Mouse (Mus musculus): ENCODE results near the gene Smyd1. TPM values are rescaled to one million over a fixed set of nuclear protein-coding genes. Genes with fewer than 3 reads are reported as not detected.

Gene Smyd1
- total RNA-seq, 2 experiments from 2014 or later = 308 to 323 TPM

DNA sequence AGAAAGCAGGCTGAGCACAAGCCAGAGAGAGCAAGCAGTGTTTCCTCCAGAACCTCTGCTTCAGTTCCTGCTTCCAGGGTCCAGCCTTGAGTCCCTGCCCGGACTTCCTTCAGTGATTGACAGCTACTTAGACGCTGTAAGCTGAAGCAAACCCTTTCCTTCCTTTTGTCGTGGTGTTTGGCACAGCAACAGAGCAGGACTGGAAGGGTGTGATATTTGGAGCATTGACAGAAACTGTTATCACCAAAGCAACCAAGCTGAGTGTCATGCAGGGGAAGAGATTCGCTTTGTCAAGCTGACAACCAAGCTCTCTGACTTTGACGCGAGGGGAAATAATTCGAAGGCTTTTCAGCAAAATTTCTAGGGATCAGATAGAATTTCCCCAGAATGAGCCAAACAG is 110.1 kb downstream of the Smyd1 start:
- DNase-seq (ENCODE audit: low spot score) = no peak

DNA sequence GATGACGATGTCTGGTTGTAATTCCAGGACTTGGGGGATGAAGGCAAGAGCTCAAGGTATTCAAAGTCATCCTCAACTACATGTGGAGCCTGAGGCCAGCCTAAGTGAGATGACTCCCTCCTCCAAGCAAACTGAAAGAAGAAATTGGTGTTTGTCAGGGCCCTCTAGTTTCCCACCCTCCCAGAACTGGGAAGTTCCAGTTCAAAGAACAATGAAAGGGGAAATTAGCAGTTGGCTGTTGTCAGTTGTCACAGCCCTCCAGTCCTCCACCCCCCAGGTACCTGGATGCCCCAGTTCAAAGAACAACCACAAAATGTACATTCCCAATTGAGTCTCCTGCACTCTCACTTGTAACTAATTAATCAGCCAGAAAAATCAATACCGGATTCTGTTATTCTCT is 113.3 kb downstream of the Smyd1 start:
- DNase-seq (ENCODE audit: low spot score) = no peak

DNA sequence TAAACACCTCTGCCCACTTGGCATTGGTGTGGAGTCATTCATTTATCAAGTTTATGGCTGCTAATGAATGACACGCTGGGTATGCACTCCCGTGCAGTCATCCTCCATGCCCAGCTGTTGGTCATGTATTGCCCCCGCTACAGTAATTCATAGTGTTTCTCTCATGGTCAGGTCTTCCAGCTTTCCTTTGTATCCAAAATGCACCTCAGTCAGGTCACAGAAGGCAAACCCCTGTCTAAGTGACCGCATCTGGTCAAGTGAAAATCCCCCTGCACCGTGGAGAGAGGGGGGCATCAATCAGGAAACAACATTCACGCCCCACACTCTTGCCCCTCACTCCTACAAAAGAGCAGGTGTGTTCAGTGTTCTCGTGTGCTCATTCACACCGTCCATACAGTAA is 117.9 kb downstream of the Smyd1 start:
- no peak for DNase-seq (ENCODE audit: low spot score)

DNA sequence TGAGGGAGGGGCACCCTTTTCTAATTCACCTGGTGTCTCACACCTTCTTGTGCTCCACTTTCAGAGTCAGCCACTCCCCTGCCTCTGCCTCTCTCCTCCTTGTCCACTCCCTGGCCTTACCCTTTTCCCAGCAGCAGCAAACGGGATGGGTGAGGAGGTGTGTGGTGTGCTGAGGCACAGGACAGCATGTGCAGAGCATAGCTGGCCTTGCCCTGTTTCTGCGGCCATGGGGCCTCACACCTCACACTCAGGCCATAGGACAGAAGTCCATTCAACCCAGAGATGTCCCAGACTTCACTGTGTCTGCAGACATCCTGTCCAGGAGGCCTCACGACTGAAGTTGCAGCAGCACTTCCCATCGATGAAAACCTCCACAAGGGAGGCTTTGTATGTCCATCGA is 118.4 kb downstream of the Smyd1 start:
- no peak for DNase-seq (ENCODE audit: low spot score)

DNA sequence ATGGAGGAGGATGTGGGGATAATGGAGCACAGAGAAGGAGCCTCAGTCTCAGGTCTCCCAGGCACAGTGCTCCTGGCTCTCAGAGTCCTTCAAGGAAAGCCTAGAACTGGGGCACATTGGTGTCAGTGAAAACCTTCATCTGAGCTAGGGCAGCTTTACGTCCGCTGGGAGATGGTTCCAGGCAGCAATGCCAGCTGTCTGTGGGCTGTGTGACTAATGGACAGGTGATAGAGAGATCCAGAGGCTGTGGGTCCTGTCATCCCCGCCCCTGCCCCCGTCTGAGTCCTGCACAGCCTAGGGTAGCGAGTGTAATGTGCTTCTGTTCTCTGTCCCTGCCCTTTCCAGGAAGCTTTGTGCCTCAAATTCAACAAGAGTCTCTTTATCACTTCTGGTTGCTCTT is 120.1 kb downstream of the Smyd1 start:
- DNase-seq (ENCODE audit: low spot score) = no peak

DNA sequence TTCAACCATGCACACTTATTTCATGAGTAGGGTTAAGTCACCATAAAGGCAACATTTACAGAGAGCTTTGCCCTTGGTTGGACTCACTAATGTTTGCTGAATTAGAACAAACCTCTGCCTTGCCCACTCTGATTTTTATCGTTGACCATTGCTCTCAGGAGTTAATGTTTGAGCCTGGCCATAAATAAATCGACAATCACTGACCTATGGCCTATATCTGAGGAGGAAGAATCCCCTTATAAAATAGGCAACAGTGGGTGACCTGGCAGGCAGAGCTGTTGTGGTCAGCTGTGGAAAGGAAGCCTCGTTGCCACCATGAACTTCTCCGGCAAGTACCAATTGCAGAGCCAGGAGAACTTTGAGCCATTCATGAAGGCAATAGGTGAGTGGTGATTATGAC is 122.4 kb downstream of the Smyd1 start, which contains the start of gene Fabp1:
TSS of gene Fabp1 (plus strand) at position 216 of the 400 bp plus-strand sequence.
- no peak for DNase-seq (ENCODE audit: low spot score)

DNA sequence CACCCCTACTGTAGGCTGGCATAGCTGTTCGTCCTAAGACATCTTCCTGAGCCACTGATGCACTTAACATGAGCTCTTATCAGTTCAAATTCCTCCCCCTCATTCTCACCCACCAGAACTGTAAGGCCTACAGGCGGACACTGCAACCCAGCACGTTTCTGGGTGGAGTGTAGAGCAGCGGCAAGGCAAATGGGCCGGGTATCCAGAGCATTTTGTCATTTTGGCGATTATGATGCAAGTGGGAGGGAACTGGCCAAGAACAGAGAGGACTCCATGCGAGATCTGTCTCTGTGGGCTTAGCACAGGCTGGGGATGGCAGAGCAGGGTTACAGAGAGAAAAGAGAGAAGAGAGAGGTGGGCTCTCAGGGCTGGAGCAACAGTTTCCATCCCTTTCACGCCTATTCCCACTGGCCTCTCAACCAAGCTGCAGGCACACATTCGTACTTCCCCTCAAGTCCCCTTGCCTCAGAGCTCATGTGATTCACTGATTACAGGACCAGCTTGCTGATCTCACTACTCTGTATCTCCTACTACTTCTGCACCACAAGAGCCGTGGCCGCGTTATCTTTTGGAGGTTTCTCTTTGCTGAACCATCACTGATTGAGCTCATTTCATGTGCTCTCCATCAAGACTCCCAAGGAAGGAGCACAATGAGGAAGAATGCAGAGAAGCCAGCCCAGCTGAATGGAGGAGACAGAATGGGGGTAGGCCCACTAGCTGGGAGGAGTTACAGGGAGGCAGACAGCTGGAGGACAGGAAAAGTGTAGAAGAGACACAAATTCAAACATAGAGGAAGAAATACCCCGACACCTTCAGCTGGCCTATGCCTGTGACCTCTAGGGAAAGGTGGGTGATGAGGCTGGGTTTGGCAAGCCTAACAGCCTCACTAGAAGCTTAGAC is 124.1 kb downstream of the Smyd1 start:
- no peak for DNase-seq (ENCODE audit: low spot score)

DNA sequence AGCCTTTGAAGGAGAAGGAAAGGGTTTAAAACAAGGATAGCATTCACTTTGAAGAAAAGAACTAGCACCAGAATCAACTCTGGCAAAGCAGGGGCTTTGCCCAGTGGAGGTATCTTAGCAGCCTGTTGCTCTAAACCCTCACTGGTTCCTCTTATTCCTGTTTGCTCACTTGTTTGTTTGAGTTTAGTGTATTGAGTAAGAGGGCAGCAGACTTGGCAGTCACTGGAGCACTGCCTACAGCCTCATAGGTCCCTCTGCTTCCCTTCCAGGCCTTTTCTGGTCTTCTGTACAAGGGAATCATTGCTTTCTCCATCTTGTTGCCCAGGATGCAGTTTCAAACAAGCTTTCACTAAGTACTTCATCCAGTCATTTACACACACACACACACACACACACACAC is 125.9 kb downstream of the Smyd1 start:
- no peak for DNase-seq (ENCODE audit: low spot score)

DNA sequence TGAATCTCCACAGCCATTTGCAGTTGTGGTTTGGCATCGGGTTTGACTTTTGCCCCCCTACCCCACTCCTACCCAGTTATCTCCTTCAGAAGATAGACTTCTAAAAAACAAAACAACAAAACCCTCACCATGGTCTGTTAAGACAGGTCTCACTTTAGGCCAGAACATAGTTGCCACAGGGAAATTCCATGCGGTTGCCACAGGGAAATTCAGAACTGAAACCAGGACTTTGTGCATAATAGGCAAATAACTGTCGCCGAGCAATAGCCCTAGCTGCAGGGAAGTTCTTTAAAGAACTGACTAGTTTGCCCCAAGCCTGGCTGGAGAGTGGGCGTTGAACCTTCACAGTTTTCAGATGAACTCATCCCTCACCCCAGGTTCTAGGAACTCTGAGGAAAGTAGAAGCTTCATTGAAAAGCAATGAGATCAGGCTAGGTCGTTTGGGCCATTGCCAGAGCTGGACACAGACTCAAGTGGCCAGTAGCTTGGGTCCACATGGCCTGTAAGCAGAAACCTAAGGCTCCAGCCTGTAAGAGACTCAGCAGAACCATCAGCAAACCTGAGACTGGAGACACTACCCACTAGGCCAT is 128.8 kb downstream of the Smyd1 start:
- no peak for DNase-seq (ENCODE audit: low spot score)

DNA sequence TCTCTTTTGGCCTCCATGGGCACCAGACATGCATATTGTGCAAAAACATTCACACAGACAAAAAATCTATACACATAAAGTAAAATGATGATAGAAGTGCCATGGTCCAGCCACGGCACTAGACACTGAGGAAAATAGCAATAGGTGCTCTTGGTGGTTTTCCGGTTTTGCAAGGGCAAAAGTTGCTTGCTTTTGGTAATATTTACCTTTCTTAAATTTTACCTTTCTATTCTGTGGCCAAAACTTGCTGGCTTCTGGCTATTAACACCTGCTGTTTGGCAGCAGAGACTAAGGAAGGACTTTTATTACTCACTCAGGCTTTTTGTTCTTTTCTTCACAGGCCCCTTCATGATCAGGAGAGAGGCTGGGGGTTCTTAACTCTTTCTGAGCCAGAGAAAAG is 131.5 kb downstream of the Smyd1 start:
- no peak for DNase-seq (ENCODE audit: low spot score)

DNA sequence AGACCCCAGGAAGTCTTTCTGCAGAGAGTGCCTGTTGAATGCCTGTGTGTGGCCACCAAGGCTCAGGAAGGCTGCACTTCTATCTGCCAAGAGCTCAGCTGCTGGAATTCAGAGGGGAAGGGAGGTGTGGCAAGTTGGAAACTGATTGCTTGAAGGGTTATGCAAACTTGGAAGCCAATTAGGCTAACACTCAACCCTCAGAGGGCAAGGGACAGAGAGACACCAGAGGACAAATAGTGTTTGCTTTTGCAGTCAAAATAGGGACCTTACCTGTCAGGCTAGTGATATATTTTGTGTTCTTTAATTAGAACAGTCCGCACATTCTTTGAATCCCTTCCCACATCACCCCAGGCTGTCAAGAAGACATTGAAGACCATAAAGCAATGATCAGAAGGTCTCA is 132.5 kb downstream of the Smyd1 start:
- no peak for DNase-seq (ENCODE audit: low spot score)

DNA sequence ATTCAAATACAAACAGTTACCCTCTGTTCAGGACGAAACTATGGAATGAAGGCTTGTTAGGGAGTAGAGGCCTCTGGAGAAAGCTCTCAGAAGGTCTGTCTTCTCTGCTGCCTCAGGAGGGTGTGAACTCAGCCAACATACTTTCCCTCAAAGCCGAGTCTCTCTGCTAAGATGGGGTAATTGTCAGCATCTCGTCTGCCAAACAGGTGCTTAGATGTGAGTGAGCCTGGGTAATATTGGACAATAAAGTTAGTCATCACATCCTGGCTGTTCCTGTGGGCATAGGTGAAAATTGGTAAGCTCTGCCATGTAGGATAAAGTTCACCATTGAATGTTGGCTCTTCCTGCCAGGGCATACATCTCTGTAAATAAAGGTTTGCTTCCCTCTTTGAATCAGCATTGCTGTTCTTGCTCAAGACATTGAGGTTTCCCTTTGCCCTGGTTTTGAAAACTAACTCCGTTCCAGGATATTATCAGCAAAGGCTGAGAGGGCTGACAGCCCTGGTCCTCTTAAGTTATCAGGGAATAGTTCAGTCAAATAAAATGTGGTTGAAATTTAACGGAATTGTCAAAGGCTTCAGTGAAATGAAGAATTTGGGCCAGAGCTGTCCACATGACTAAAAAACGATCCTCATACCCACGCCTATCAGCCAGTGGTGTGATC is 137.0 kb downstream of the Smyd1 start:
- DNase-seq (ENCODE audit: low spot score) = no peak

DNA sequence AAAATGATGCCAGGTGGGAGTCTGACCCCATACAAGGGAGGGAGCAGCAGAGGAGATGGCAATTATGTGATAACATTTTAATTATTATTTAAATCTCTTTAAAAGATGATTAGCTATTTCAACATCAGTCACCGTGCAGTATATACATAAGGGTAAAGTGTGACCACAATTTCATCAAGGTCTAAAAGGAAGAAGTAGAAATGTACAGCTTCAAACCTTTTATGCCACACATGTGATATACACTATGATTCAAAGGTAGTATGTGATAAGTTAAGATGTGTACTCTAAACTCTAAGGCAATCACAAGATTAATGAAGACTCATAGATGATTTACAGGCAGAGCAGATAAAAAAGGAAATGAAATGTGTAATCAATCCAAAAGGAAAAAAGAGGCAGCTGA is 141.4 kb downstream of the Smyd1 start:
- no peak for DNase-seq (ENCODE audit: low spot score)

DNA sequence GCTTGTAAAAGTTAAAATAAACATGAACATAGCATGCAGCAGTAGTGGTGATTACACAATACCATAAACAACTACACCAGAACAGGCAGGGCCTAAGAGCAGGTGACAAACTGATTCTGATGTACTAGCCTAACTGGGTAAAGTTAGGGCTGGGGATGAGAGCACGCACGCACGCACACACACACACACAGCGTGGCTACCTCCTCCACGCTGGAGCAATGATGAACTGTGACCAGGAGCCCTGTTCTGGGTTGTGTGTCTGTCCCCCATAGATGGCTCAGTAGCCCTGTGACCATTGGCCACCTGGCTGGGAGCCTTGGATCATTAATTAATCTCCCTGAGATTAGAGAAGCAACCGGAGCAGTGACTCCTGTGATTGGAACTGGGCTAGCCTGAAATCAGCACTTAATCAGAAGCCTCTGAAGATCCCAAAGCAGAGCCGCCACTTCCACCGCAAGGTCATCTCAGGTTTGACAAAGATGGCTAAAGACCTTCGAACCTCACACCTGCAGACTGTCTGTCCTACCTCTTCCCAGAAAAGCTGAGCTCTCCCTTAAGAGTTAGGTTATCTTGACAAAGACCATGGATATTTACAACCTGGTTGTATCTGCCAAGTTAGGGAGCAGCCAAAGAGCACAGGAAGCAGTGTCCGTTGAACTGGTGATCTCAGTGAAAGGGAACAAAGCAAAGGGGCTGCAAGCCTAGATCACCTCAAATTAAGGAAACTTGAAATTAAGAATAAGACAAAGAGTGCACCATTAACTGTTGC is 149.0 kb downstream of the Smyd1 start:
- no peak for DNase-seq (ENCODE audit: low spot score)

DNA sequence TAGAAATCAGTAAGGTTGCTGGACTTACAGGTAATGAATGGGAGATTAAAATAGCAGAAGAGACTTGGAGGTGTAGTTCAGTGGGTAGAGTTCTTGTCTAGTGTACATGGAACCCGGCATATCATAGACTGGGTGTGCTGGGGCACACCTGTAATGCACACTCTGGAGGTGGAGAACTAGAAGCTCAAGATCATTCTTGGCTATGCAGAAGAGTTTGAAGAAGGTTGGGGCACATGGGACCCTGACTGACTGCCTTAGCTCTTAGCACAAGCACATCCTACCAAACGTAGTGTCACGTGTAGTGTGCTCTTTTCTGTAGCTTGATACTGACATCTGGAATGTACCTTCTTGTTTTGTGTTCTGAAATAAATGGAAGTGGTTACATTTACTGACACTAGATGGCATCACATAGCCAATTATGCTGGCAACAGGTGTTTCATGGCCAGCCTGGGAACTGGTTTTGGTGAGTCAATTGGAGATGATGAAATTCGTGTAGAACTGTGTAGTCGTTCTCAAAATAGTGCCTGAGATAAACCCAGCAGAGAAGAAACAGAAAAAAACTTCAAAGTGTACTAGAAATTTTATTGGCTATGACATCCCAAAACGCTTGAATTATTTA is 155.4 kb downstream of the Smyd1 start:
- no peak for DNase-seq (ENCODE audit: low spot score)

DNA sequence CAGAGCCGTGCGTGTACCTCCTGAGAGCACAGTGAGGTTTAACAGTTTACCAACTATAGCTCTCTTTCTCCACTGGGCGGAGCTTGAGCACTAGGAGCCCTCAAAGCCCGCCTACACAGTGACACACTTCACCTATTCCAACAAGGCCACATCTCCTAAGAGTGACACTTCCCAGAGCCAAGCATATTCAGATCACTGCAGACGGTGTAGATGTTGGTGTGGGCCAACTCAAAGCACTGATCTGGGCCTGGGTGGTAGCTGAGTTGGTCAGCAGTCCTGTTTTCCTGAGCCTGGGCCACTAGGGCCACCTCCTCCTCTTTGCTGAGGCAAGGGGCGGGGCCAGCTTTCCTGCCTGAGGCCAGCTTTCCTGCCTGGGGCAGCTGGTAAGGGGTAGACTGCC is 157.6 kb downstream of the Smyd1 start:
- DNase-seq (ENCODE audit: low spot score) = no peak

Small RNA genes lying within 50 kb of the gene (microRNA-seq; reads per million reads assigned to microRNA genes)
- 16.0 reads per million, percentile 31 among the genes with 10 or more reads in this experiment for gene Mir8112

Other genes starting within 250 kb of the Smyd1 start
- gene Thnsl2, start 177.8 kb downstream of the Smyd1 start, total RNA-seq (2021) = 1 to 10 TPM; 7.6 to 9.2 TPM
- 1 to 10 TPM in 1 of 2 experiments, not detected in 1; 2.6 TPM for gene Fabp1, start 122.4 kb downstream of the Smyd1 start, total RNA-seq (2021)
- gene Krcc1, start 50.6 kb downstream of the Smyd1 start, total RNA-seq (2021) = 10 to 100 TPM; 26.4 to 36.1 TPM
- gene Cd8b1, start 555 bp upstream of the Smyd1 start, total RNA-seq (2021) = not detected
- gene Cd8a, start 51.2 kb upstream of the Smyd1 start, total RNA-seq (2021) = not detected
- 100 to 1,000 TPM; 128 to 132 TPM for gene Rmnd5a, start 118.4 kb upstream of the Smyd1 start, total RNA-seq (2021)
- gene Rnf103, start 171.7 kb upstream of the Smyd1 start, total RNA-seq (2021) = 10 to 100 TPM; 18.7 to 19.6 TPM
- gene Chmp3, start 221.6 kb upstream of the Smyd1 start, total RNA-seq (2021) = 10 to 100 TPM; 40.7 to 43.3 TPM